Mouse (Mus musculus): ENCODE measurements at regions not wholly inside any gene's neighbourhood (a gene's known extent, or its start where the extent isn't known, plus 50 kb on each side); places are given as distances from the start of the nearest gene placed in this dataset.
A peak's percentile ranks its signal among the peaks of the same experiment; 100 is the strongest.

DNA sequence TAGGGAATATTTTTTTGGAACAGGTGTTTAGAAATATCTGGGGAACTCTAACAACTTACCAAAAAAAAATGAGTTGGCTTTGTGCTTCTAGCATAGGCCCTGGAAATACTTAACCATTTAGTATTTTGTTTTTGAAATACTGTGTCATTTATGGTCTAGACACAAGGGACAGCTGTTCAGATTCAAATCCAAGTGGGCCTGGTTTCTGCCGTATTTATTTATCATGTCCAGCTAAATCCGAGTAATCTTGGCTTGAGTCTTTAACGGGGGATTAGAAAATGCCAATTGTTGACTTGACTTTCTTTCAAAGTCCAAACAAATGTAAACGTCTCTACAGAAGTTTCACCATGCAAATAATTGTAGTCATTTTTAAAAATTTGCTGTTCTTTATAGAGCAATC lies 159.6 kb downstream of the Ndfip2 start:
- H3K4me3 ChIP-seq (replicated peaks; ENCODE audit: low read length): no peak overlapping the region
- no peaks in the 10 kb centered on the region for H3K9me3 ChIP-seq (ENCODE audit: low read length)
- no peaks in the 10 kb centered on the region for H3K4me1 ChIP-seq (replicated peaks; ENCODE audit: low read depth, low read length)
- no peaks in the 10 kb centered on the region for H3K36me3 ChIP-seq (ENCODE audit: insufficient read depth, low read length)
- TF ChIP-seq POU5F1 (IDR thresholded peaks at IDR 0.05; ENCODE audit: borderline replicate concordance, low read length) (no peak), CTCF (conservative IDR thresholded peaks at IDR 0.05; ENCODE audit: low read length) (no peak), NANOG (IDR thresholded peaks at IDR 0.05; ENCODE audit: borderline replicate concordance, low read length) (no peak)
- no peaks in the 10 kb centered on the region for H3K27me3 ChIP-seq (ENCODE audit: insufficient read depth, low read length)

GRCm38 (mm10) chr14:105417458-105417960 lies 159.1 kb downstream of the Ndfip2 start:
- Histone ChIP-seq H3K4me1 (replicated peaks; ENCODE audit: low read depth, low read length) (no peaks in the 10 kb centered on the region), H3K4me3 (replicated peaks; ENCODE audit: low read length) (no peak overlapping the region), H3K27me3 (ENCODE audit: insufficient read depth, low read length) (no peaks in the 10 kb centered on the region), H3K9me3 (ENCODE audit: low read length) (no peaks in the 10 kb centered on the region), H3K36me3 (ENCODE audit: insufficient read depth, low read length) (no peaks in the 10 kb centered on the region)
- no peak for TF ChIP-seq POU5F1 (IDR thresholded peaks at IDR 0.05; ENCODE audit: borderline replicate concordance, low read length)
- no peak for TF ChIP-seq CTCF (conservative IDR thresholded peaks at IDR 0.05; ENCODE audit: low read length)
- TF ChIP-seq NANOG (IDR thresholded peaks at IDR 0.05; ENCODE audit: borderline replicate concordance, low read length): no peak

DNA sequence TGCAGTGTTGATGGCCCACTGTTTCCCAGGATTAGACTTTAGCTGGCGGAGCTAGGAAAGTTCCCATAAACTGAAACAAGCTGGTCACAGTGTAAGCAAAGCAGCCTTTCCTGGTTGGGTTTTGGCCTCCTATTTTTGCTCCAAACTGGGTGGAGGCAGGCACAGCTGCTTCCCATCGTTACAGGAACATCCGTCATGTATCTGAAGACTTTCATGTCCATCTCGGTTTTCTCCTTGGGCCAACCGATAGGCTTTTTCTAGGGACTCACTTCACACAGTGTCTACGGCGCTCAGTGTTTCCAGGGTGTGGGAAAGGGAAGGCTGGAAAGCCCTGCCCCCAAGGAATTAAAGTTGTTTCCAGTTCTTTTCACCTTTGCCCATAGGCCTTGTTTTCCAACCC lies 158.6 kb downstream of the Ndfip2 start:
- H3K9me3 ChIP-seq (ENCODE audit: low read length): no peaks in the 10 kb centered on the region

DNA sequence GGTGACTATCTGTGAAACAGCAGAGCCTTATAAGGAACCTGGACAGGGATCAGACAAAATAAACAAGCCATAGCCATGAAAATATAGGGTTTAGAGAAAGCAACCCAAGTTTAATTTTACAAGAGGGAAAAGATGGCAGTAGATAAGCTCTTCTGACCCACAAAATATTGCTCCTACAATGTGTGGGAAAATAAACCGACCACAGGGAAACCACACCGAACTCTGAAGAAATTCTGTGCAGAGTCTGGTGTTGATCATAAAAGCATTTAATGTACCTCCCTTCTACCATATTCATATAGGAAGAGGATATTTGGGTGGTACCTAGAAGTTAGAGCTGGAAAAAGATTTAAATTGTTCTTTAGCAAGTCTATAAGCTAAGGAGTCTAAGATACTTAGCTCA lies 146.3 kb downstream of the Ndfip2 start:
- no peak overlapping the region for H3K4me3 ChIP-seq (replicated peaks; ENCODE audit: low read length)
- H3K4me1 ChIP-seq (replicated peaks; ENCODE audit: low read depth, low read length): no peaks in the 10 kb centered on the region
- TF ChIP-seq NANOG (IDR thresholded peaks at IDR 0.05; ENCODE audit: borderline replicate concordance, low read length) (no peak), CTCF (conservative IDR thresholded peaks at IDR 0.05; ENCODE audit: low read length) (no peak)
- H3K27me3 ChIP-seq (ENCODE audit: insufficient read depth, low read length): no peaks in the 10 kb centered on the region
- H3K9me3 ChIP-seq (ENCODE audit: low read length): peaks cover 25% of the 10 kb centered on the region
- H3K36me3 ChIP-seq (ENCODE audit: insufficient read depth, low read length): no peaks in the 10 kb centered on the region

More for the DNA sequence above, 158.6 kb downstream of the Ndfip2 start:
- Histone ChIP-seq H3K27me3 (ENCODE audit: insufficient read depth, low read length) (no peaks in the 10 kb centered on the region), H3K4me1 (replicated peaks; ENCODE audit: low read depth, low read length) (no peaks in the 10 kb centered on the region), H3K4me3 (replicated peaks; ENCODE audit: low read length) (no peak overlapping the region), H3K36me3 (ENCODE audit: insufficient read depth, low read length) (no peaks in the 10 kb centered on the region)
- TF ChIP-seq POU5F1 (IDR thresholded peaks at IDR 0.05; ENCODE audit: borderline replicate concordance, low read length) (no peak), NANOG (IDR thresholded peaks at IDR 0.05; ENCODE audit: borderline replicate concordance, low read length) (no peak), CTCF (conservative IDR thresholded peaks at IDR 0.05; ENCODE audit: low read length) (no peak)

GRCm38 (mm10) chr14:105404241-105404640 lies 145.9 kb downstream of the Ndfip2 start:
- Histone ChIP-seq H3K9me3 (ENCODE audit: low read length) (peaks cover 23% of the 10 kb centered on the region), H3K4me3 (replicated peaks; ENCODE audit: low read length) (no peak overlapping the region), H3K4me1 (replicated peaks; ENCODE audit: low read depth, low read length) (no peaks in the 10 kb centered on the region), H3K27me3 (ENCODE audit: insufficient read depth, low read length) (no peaks in the 10 kb centered on the region), H3K36me3 (ENCODE audit: insufficient read depth, low read length) (no peaks in the 10 kb centered on the region)
- TF ChIP-seq CTCF (conservative IDR thresholded peaks at IDR 0.05; ENCODE audit: low read length): no peak
- no peak for TF ChIP-seq NANOG (IDR thresholded peaks at IDR 0.05; ENCODE audit: borderline replicate concordance, low read length)
- TF ChIP-seq POU5F1 (IDR thresholded peaks at IDR 0.05; ENCODE audit: borderline replicate concordance, low read length): no peak

GRCm38 (mm10) chr14:105403256-105403655 lies 144.9 kb downstream of the Ndfip2 start:
- Histone ChIP-seq H3K4me3 (replicated peaks; ENCODE audit: low read length) (no peak overlapping the region), H3K9me3 (ENCODE audit: low read length) (peaks cover 19% of the 10 kb centered on the region), H3K27me3 (ENCODE audit: insufficient read depth, low read length) (no peaks in the 10 kb centered on the region), H3K36me3 (ENCODE audit: insufficient read depth, low read length) (no peaks in the 10 kb centered on the region), H3K4me1 (replicated peaks; ENCODE audit: low read depth, low read length) (no peaks in the 10 kb centered on the region)
- TF ChIP-seq NANOG (IDR thresholded peaks at IDR 0.05; ENCODE audit: borderline replicate concordance, low read length) (no peak), CTCF (conservative IDR thresholded peaks at IDR 0.05; ENCODE audit: low read length) (no peak), POU5F1 (IDR thresholded peaks at IDR 0.05; ENCODE audit: borderline replicate concordance, low read length) (no peak)

- no peaks in the 10 kb centered on the region for H3K4me1 ChIP-seq (replicated peaks; ENCODE audit: low read depth, low read length)
- no peaks in the 10 kb centered on the region for H3K36me3 ChIP-seq (ENCODE audit: insufficient read depth, low read length)
- TF ChIP-seq CTCF (conservative IDR thresholded peaks at IDR 0.05; ENCODE audit: low read length) (no peak), NANOG (IDR thresholded peaks at IDR 0.05; ENCODE audit: borderline replicate concordance, low read length) (no peak), POU5F1 (IDR thresholded peaks at IDR 0.05; ENCODE audit: borderline replicate concordance, low read length) (no peak)
Observed at GRCm38 (mm10) chr14:105402556-105402955, 144.2 kb downstream of the Ndfip2 start.

DNA sequence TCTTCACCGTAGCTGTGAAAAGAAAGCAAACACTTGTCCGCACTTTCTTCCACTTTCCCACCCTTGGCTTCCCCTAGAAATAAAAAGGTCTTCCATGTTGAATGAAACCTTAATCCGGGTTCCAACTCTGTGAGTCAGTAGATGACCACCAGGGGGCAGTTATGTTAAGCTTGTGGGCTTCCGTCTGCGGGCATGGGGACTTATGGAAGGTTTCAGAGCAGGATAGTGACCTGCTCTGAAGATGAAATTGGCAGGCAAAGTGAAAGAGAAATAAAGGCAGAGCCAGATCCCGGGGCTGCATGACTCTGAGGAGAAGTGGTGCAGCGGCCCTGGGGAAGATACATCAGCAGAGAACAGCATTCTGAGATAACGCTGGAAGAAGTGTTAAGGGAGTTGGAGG lies 139.1 kb downstream of the Ndfip2 start:
- Histone ChIP-seq H3K36me3 (ENCODE audit: insufficient read depth, low read length) (no peaks in the 10 kb centered on the region), H3K27me3 (ENCODE audit: insufficient read depth, low read length) (no peaks in the 10 kb centered on the region), H3K4me3 (replicated peaks; ENCODE audit: low read length) (no peak overlapping the region), H3K4me1 (replicated peaks; ENCODE audit: low read depth, low read length) (no peaks in the 10 kb centered on the region), H3K9me3 (ENCODE audit: low read length) (peaks cover 11% of the 10 kb centered on the region)
- TF ChIP-seq CTCF (conservative IDR thresholded peaks at IDR 0.05; ENCODE audit: low read length): peak; percentile 71
- no peak for TF ChIP-seq NANOG (IDR thresholded peaks at IDR 0.05; ENCODE audit: borderline replicate concordance, low read length)

More at GRCm38 (mm10) chr14:105402556-105402955, 144.2 kb downstream of the Ndfip2 start:
- no peaks in the 10 kb centered on the region for H3K27me3 ChIP-seq (ENCODE audit: insufficient read depth, low read length)
- no peak overlapping the region for H3K4me3 ChIP-seq (replicated peaks; ENCODE audit: low read length)
- peaks cover 19% of the 10 kb centered on the region for H3K9me3 ChIP-seq (ENCODE audit: low read length)

DNA sequence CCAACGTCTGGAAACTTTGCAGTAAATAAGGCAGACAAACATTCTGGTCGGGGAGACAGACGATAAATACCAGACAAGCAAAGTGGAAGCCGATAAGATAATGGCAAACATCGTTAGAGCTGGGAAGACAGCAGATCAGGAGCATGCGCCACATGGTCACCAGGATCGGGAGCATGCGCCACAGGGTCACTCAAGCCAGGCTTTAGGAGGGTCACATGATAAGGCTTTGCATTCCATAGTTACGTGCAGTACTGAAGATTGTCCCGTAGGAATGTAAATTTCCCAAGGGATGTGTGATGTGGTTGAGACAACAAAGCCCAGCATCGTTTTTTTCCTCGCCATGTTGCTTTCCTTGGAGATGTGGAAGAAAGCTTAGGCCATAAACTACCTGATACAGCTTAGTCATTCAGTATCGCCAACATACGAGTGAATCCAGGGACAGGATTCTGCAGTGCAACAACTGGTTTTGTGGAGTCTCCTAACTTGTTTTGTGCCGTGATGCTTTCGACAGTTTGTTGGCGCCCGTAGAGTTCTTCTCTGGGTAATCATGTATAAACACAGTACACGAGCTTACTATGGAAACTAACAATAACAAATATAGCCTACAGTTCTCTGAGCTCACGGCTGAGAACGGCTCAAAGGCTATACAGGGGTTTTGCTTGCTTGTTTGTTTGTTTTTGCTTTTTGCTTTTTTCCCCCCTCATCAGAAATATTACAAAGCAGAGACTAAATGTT lies 133.9 kb downstream of the Ndfip2 start:
- TF ChIP-seq CTCF (conservative IDR thresholded peaks at IDR 0.05; ENCODE audit: low read length) (no peak), POU5F1 (IDR thresholded peaks at IDR 0.05; ENCODE audit: borderline replicate concordance, low read length) (no peak), NANOG (IDR thresholded peaks at IDR 0.05; ENCODE audit: borderline replicate concordance, low read length) (no peak)
- H3K4me1 ChIP-seq (replicated peaks; ENCODE audit: low read depth, low read length): no peaks in the 10 kb centered on the region

More for the DNA sequence above, 133.9 kb downstream of the Ndfip2 start:
- Histone ChIP-seq H3K4me3 (replicated peaks; ENCODE audit: low read length) (no peak overlapping the region), H3K9me3 (ENCODE audit: low read length) (no peaks in the 10 kb centered on the region), H3K36me3 (ENCODE audit: insufficient read depth, low read length) (no peaks in the 10 kb centered on the region), H3K27me3 (ENCODE audit: insufficient read depth, low read length) (no peaks in the 10 kb centered on the region)
